Mouse (Mus musculus) cerebellum, adult 9-11 months (tissue): ENCODE measurements around the gene Tas1r1.

ENCODE experiments used
- DNase-seq: peaks from one replicate; pipeline ENCODE4 v3.0.0; 2022

Tas1r1 gene

DNA sequence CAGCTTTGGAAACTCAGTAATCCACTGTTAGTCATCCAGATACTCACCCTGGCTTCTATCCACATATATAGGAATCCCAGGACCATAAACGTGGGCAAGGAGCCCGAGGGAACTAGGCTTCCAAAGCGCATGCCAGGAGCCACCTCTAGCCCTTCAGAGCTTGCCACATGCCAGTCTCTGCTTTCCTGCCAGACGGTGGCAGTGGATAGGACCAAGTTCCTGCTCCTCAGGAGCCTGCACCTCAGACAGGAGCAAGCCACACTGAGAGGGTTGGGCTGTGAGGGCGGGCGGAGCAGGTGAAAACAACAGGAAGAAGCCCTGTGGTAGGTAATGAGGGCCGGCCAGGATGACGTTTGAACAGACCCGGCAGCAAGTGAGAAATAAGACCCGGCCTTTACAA, 52.5 kb downstream of the Tas1r1 start:
- DNase-seq, result peak; percentile 83

DNA sequence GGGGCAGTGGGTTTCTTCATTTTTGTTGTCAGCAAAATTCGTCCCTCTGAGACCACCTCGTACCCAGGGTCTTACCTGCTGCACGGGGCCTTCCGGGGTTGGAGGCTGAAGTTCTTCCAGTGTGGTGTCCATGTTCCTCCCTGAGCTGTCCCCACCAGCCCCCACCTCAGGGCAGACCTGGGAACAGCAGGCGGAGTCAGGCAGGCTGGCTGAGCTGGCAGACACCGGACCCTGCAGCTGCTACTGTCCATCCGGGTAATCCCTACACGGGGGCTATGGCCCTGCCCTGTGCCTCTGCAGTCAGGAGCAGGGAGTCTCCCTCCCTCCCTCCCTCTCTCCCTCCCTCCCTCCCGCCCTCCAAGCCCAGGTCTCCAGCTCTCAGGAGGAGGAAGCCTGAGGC, 54.8 kb downstream of the Tas1r1 start:
- DNase-seq, result no peak

DNA sequence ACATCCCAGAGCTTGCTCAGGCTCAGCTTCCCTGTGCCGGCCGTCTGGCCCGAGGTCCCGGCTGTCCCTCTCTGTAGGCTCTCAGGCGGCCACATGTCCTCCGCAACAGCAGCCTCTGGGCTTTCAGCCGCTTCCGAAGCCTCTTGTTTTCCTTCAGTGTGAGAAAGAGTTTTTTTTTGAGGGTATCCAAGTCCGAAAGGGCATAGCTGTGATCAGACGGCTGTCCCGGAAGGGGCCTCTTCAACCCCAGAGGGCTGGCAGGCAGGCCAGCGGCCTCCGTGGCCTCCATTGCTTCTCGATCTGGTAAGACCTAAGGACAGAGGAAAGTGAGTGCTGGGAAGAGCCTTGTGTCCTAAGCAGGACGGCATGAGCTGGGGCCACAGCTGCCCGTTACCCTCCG, 55.3 kb downstream of the Tas1r1 start:
- DNase-seq, result no peak

DNA sequence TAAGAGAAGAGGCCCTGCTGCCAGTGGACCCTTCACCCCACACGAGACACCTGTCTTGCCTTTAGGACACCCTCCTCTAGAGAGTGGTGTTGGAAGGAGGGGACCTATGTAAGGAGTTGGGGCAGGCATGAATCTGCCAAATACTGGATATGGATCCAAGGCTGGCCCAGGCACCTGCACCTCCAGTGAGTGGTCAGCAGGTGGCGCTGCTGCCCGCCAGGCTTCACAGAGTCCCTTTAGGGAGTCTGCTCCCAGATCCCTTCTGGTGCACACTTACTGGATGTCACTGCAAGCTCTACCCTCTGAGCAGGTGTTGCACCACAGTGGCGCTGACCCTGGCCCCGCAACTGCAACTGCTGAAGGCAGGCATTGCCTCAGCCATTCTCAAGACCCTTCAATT, 57.0 kb downstream of the Tas1r1 start:
- peak; percentile 84 for DNase-seq

DNA sequence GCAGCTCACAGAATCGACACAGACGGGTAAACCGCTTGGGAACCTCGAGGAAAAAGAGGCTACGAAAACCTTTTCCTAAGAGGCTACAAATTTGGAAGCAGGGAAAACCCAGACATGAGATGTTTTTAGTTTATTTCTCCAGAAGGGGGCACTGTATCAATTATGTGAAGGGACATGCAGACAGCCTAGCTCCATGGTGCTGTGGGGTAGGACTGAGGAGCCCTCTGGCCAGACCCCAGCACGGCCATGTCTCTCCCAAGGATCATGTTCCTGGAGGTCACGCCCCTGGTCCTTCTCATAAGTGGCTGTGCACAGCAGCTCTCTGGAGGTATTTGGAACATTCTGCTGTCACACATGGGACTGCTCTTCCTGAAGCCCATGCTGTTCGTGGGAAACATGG, 57.7 kb downstream of the Tas1r1 start:
- no peak for DNase-seq
